Mouse (Mus musculus) spleen, adult 12 weeks (tissue): ENCODE measurements around the gene Bace1.

Experiments
- DNase-seq: peaks from one replicate; pipeline ENCODE4 v3.0.0; 2022; ENCODE audit warnings: low spot score

Bace1 gene

GRCm38 (mm10) chr9:45905811-45906237 is 67.4 kb downstream of the Bace1 start:
- DNase-seq = no peak

- DNase-seq = peak; percentile 81
Observed at GRCm38 (mm10) chr9:45906355-45907077, 68.1 kb downstream of the Bace1 start, which contains the start of the genes Pcsk7 and Rnf214. TSS of gene Pcsk7 (plus strand) at chr9:45906497. TSS of gene Rnf214 (minus strand) at chr9:45906911.

GRCm38 (mm10) chr9:45907078-45907428 is 68.7 kb downstream of the Bace1 start:
- DNase-seq = no peak

GRCm38 (mm10) chr9:45910995-45911394 is 72.6 kb downstream of the Bace1 start:
- DNase-seq = no peak

- DNase-seq = peak; percentile 19
Observed at GRCm38 (mm10) chr9:45911673-45912072, 73.3 kb downstream of the Bace1 start.
